Mouse (Mus musculus): ENCODE measurements at regions not wholly inside any gene's neighbourhood (a gene's known extent, or its start where the extent isn't known, plus 50 kb on each side); places are given as distances from the start of the nearest gene placed in this dataset.

DNA sequence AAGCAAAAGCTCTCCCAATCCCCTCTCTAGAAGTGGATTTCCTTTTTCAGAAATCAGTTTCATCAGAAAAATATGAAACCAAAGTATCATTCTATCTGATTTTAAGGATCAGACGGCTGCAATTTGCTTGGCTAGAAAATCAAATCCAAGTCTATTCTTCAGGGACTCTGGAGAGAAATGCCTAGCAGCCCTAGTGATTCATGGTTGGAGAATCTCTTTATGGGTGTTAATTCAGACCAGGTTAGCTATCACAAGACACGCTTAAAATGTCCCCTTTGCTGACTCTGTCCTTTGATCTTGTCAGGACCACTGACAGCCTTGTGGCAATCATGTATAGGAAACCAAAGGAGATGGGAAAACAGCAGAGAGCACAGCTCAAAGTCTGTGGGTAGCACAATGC lies 475.7 kb upstream of the Zfp462 start:
- Histone ChIP-seq H3K27ac (replicated peaks) (peak overlapping the region; percentile 76), H3K36me3 (no peaks in the 10 kb centered on the region)
- ATAC-seq (replicated peaks) = no peak

DNA sequence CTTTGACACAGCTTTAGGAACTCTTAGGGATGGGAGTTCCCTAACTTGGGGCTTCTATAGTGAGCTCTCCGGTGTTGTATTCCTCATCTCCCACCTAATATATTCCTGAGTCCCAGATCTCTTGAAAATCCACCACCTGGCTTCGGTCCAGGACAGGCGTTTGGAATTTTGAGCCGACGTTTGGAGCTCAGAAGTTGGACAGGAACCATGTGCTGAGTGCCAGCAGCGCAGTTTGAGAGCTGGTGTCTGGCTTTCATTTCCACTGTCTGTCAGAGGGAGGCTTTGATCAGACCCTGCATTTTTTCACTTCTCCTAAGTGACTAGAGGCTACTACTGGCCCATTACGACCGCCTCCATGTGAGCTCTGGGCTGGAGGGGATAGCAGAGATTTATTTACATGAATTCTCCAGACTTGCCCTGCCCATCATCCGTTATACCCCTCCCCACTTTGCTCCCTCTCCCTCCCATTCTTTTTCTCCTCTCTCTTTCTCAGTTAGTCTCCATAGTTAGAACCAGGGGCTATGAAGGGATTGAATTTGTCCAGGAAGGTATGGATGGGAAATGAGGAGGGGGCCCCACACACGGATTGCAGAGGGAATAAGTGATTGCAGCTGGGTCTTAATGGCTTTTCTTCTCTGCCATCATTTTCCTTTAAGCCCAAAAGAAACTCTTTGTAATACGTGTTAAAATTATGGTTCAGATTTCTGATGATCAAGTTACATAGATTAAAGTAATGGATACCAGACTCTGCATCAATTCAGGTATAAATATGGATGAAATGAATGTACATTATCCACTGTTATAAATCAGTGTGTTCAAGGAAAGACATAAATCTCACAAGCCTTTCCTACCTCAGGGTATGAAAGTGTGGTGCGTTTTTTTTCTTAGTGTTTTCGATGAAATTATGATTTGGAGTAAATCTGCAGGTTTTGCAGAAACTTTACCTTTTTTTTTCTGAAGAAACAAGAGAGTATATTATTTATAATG lies 474.5 kb upstream of the Zfp462 start:
- Histone ChIP-seq H3K9ac (replicated peaks) (no peak overlapping the region), H3K36me3 (no peaks in the 10 kb centered on the region), H3K4me2 (replicated peaks) (no peak overlapping the region), H3K4me1 (peaks cover 18% of the 10 kb centered on the region), H3K4me3 (no peak overlapping the region), H3K9me3 (no peaks in the 10 kb centered on the region), H3K27me3 (no peaks in the 10 kb centered on the region), H3K27ac (replicated peaks) (peak overlapping the region; percentile 76)
- WGBS = 42% methylated on average over 13 of the region's 13 CpGs
- peak; percentile 96 for ATAC-seq (replicated peaks)

More for the DNA sequence above, 475.7 kb upstream of the Zfp462 start:
- H3K9me3 ChIP-seq = no peaks in the 10 kb centered on the region
- no peaks in the 10 kb centered on the region for H3K27me3 ChIP-seq
- peaks cover 18% of the 10 kb centered on the region for H3K4me1 ChIP-seq
- H3K4me2 ChIP-seq (replicated peaks) = no peak overlapping the region
- H3K4me3 ChIP-seq = no peak overlapping the region
- WGBS = 82% methylated on average over 2 of the region's 2 CpGs
- H3K9ac ChIP-seq (replicated peaks) = no peak overlapping the region

GRCm38 (mm10) chr4:54471009-54471408 lies 473.8 kb upstream of the Zfp462 start:
- H3K9ac ChIP-seq (replicated peaks) = no peak overlapping the region
- H3K27me3 ChIP-seq = no peaks in the 10 kb centered on the region
- peaks cover 18% of the 10 kb centered on the region for H3K4me1 ChIP-seq
- H3K4me3 ChIP-seq = no peak overlapping the region
- H3K36me3 ChIP-seq = no peaks in the 10 kb centered on the region
- H3K4me2 ChIP-seq (replicated peaks) = no peak overlapping the region
- no peak overlapping the region for H3K27ac ChIP-seq (replicated peaks)
- 64% methylated on average over 1 of the region's 1 CpGs for WGBS
- H3K9me3 ChIP-seq = no peaks in the 10 kb centered on the region
- ATAC-seq (replicated peaks) = no peak

GRCm38 (mm10) chr4:54481766-54482165 lies 463.1 kb upstream of the Zfp462 start:
- Histone ChIP-seq H3K9me3 (no peaks in the 10 kb centered on the region), H3K4me3 (no peak overlapping the region), H3K36me3 (no peaks in the 10 kb centered on the region), H3K27me3 (no peaks in the 10 kb centered on the region), H3K27ac (replicated peaks) (no peak overlapping the region), H3K4me2 (replicated peaks) (no peak overlapping the region), H3K9ac (replicated peaks) (no peak overlapping the region), H3K4me1 (no peaks in the 10 kb centered on the region)
- 73% methylated on average over 2 of the region's 2 CpGs for WGBS
- ATAC-seq (replicated peaks) = no peak

DNA sequence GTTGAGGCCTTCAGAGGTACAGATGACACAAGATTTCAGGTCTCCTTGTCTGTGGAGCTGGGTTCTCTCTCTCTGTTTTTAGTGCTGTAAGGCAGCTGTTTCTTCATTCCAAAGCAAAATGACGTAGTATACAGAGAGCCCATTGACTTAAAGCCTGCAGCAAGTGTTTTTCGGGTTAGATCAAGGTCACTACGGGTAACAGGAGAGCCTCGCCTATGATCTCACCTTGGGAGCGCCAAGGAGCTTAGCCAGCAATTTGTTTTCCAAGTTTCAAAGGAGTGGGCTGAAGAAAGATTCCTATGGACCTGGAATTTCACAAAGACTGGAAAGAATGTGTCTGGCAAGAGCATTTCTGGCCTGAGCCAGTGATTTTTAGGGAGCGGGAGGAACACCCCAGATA lies 451.8 kb upstream of the Zfp462 start:
- H3K27me3 ChIP-seq = no peaks in the 10 kb centered on the region
- no peak overlapping the region for H3K4me2 ChIP-seq (replicated peaks)
- 81% methylated on average over 6 of the region's 6 CpGs for WGBS
- ATAC-seq (replicated peaks) = no peak
- H3K4me3 ChIP-seq = no peak overlapping the region
- no peaks in the 10 kb centered on the region for H3K4me1 ChIP-seq
- no peak overlapping the region for H3K27ac ChIP-seq (replicated peaks)
- no peaks in the 10 kb centered on the region for H3K36me3 ChIP-seq
- H3K9ac ChIP-seq (replicated peaks) = no peak overlapping the region
- H3K9me3 ChIP-seq = no peaks in the 10 kb centered on the region

- Histone ChIP-seq H3K27me3 (no peaks in the 10 kb centered on the region), H3K4me2 (replicated peaks) (no peak overlapping the region), H3K36me3 (no peaks in the 10 kb centered on the region), H3K4me3 (no peak overlapping the region), H3K27ac (replicated peaks) (no peak overlapping the region), H3K4me1 (no peaks in the 10 kb centered on the region), H3K9ac (replicated peaks) (no peak overlapping the region), H3K9me3 (no peaks in the 10 kb centered on the region)
- no peak for ATAC-seq (replicated peaks)
- 97% methylated on average over 2 of the region's 2 CpGs for WGBS
Observed at GRCm38 (mm10) chr4:54497312-54497994, 447.4 kb upstream of the Zfp462 start.

DNA sequence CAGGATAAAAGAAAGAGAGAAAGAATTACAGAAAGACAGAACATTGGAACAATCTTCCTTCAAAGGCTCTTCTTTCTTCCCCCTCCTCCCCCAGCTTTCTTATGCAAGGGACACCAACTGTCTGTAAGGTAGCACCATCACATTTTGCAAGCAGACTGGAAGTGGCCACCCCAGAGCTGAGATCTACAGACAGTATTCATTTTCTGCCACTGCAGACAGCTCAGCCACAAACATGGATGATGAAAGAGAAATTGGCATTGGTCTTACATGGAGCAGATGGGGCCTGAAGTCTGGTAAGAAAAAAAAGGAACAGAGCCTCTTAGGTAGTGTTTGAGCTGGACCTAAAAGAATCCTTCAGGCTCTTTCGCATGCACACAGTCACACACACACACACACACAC lies 428.9 kb upstream of the Zfp462 start:
- peak; percentile 72 for ATAC-seq (replicated peaks)
- Histone ChIP-seq H3K36me3 (no peaks in the 10 kb centered on the region), H3K9me3 (no peaks in the 10 kb centered on the region), H3K4me1 (0 out of 2 replicates have a peak, but pooled peaks cover 4% of the 10 kb centered on the region), H3K4me3 (no peak overlapping the region), H3K27me3 (no peaks in the 10 kb centered on the region), H3K27ac (replicated peaks) (peak overlapping the region; percentile 50; the same call in 1 of the 2 replicates), H3K9ac (replicated peaks) (no peak overlapping the region), H3K4me2 (replicated peaks) (no peak overlapping the region)
- WGBS = 62% methylated on average over 1 of the region's 1 CpGs

GRCm38 (mm10) chr4:54523283-54523682 lies 421.6 kb upstream of the Zfp462 start:
- Histone ChIP-seq H3K4me2 (replicated peaks) (no peak overlapping the region), H3K9me3 (no peaks in the 10 kb centered on the region), H3K27me3 (no peaks in the 10 kb centered on the region), H3K4me1 (no peaks in the 10 kb centered on the region), H3K27ac (replicated peaks) (no peak overlapping the region), H3K36me3 (no peaks in the 10 kb centered on the region), H3K9ac (replicated peaks) (no peak overlapping the region), H3K4me3 (no peak overlapping the region)
- 84% methylated on average over 5 of the region's 5 CpGs for WGBS
- no peak for ATAC-seq (replicated peaks)

DNA sequence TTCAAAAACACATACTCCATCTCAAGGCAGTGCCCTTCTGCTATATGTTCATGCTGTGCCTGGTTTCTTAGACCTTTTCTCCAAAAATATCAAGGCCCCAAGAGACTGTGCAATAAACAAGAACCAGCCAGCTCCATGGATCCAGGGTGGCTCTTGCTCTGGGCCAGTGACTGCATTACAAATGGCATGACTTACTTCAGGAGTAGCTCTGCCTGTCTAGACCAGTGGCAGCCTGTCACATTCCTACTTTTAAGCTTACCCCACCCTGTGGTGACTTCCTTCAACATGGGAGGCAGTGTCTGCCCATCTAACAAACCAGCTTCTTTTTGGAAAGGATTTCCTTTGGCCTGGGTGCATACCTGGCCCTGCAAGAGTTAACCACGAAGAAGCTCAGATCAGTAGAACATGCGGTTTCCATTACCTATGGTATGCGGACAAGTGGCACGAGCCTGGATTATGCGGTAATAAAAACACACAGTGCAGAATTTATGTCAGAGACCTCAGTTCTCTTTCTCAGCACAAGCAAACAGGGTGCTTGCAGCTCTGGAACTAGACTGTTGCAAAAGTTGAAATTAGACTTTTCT lies 418.8 kb upstream of the Zfp462 start:
- ATAC-seq (replicated peaks) = no peak

GRCm38 (mm10) chr4:54527660-54528059 lies 417.2 kb upstream of the Zfp462 start:
- WGBS = 98% methylated on average over 2 of the region's 2 CpGs
- no peak for ATAC-seq (replicated peaks)
- Histone ChIP-seq H3K4me3 (no peak overlapping the region), H3K4me1 (no peaks in the 10 kb centered on the region), H3K9me3 (no peaks in the 10 kb centered on the region), H3K36me3 (no peaks in the 10 kb centered on the region), H3K9ac (replicated peaks) (no peak overlapping the region), H3K27ac (replicated peaks) (no peak overlapping the region), H3K27me3 (no peaks in the 10 kb centered on the region), H3K4me2 (replicated peaks) (no peak overlapping the region)

More for the DNA sequence above, 418.8 kb upstream of the Zfp462 start:
- no peak overlapping the region for H3K4me3 ChIP-seq
- H3K9ac ChIP-seq (replicated peaks) = no peak overlapping the region
- H3K4me2 ChIP-seq (replicated peaks) = no peak overlapping the region
- WGBS = 81% methylated on average over 5 of the region's 5 CpGs
- no peaks in the 10 kb centered on the region for H3K36me3 ChIP-seq
- no peaks in the 10 kb centered on the region for H3K4me1 ChIP-seq
- H3K9me3 ChIP-seq = no peaks in the 10 kb centered on the region
- no peaks in the 10 kb centered on the region for H3K27me3 ChIP-seq
- no peak overlapping the region for H3K27ac ChIP-seq (replicated peaks)

DNA sequence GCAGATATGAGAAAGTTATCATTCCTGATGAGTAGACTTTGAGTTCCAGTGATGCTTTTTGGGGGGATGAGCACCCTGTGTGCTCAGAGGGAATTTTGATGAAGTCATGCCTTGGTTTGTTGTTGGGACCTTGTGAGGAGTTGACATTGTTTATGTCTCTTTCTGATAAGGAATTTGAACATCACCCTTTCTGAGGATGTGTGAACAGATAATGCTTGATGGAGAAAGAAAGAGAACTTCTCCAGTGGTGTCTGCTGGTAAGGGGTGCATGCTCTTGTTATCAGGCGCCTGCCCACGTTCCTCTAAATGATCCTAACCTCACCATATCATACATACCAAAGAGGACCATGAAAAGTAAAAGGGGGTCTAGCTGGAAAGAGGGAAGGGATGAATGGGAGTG lies 413.1 kb upstream of the Zfp462 start:
- no peak for ATAC-seq (replicated peaks)
- no peak overlapping the region for H3K4me3 ChIP-seq
- 85% methylated on average over 2 of the region's 2 CpGs for WGBS

GRCm38 (mm10) chr4:54533846-54534245 lies 411.0 kb upstream of the Zfp462 start:
- ATAC-seq (replicated peaks) = peak; percentile 95

More for the DNA sequence above, 413.1 kb upstream of the Zfp462 start:
- H3K36me3 ChIP-seq = no peaks in the 10 kb centered on the region
- H3K9ac ChIP-seq (replicated peaks) = no peak overlapping the region
- H3K27ac ChIP-seq (replicated peaks) = no peak overlapping the region
- H3K9me3 ChIP-seq = no peaks in the 10 kb centered on the region
- no peak overlapping the region for H3K4me2 ChIP-seq (replicated peaks)
- no peaks in the 10 kb centered on the region for H3K27me3 ChIP-seq
- H3K4me1 ChIP-seq = peaks cover 12% of the 10 kb centered on the region

More at GRCm38 (mm10) chr4:54533846-54534245, 411.0 kb upstream of the Zfp462 start:
- H3K9me3 ChIP-seq = no peaks in the 10 kb centered on the region
- no peak overlapping the region for H3K4me2 ChIP-seq (replicated peaks)
- 26% methylated on average over 2 of the region's 2 CpGs for WGBS
- peak overlapping the region; percentile 40; the same call in 1 of the 2 replicates for H3K27ac ChIP-seq (replicated peaks)
- H3K4me1 ChIP-seq = peaks cover 12% of the 10 kb centered on the region
- no peak overlapping the region for H3K9ac ChIP-seq (replicated peaks)
- H3K4me3 ChIP-seq = no peak overlapping the region
- H3K36me3 ChIP-seq = no peaks in the 10 kb centered on the region
- H3K27me3 ChIP-seq = no peaks in the 10 kb centered on the region

All from forebrain, embryonic 15.5 days (tissue).